Mouse (Mus musculus): ENCODE data around the gene Mob2.

Mob2 gene

DNA sequence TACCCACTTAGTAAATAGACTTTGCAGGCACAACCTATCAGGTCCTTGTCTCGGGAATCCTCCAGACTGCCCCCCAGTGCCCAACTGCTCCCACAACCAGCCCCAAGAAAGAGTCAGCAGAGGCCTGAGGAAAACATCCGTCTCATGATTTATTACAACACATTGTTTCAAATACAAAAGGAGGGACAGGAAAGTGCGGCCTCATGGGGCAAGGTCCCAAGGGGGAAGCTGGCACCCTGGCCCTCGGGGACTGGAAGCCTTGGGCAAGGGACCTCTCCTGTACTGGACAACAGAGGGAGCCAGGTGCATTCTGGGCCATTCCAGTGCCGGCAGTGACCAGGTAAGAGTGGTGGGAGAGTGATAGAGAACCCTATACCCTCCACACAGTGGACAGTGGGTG, 18.5 kb upstream of the Mob2 start:
- no peak for DNase-seq (ENCODE audit: low spot score)

DNA sequence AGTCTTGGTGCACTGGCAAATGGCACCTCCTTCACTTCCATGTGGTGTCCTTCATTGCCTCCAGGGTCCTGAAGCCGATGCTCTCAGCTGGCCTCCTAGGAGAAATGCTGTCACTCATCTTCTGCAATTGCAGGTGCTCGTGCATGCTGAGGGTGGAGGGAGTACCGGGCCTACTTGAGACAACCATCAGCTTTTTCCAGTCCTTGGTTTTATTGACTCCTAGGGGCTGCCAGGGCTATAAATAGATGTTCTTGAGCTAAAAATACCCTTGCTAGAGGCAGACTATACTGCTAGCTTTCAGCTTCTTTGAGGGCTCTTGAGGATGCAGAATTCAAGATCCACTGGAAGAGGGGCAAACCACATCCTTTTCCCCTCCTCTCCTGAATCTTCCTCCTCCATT, 16.3 kb upstream of the Mob2 start:
- DNase-seq (ENCODE audit: low spot score) = no peak

DNA sequence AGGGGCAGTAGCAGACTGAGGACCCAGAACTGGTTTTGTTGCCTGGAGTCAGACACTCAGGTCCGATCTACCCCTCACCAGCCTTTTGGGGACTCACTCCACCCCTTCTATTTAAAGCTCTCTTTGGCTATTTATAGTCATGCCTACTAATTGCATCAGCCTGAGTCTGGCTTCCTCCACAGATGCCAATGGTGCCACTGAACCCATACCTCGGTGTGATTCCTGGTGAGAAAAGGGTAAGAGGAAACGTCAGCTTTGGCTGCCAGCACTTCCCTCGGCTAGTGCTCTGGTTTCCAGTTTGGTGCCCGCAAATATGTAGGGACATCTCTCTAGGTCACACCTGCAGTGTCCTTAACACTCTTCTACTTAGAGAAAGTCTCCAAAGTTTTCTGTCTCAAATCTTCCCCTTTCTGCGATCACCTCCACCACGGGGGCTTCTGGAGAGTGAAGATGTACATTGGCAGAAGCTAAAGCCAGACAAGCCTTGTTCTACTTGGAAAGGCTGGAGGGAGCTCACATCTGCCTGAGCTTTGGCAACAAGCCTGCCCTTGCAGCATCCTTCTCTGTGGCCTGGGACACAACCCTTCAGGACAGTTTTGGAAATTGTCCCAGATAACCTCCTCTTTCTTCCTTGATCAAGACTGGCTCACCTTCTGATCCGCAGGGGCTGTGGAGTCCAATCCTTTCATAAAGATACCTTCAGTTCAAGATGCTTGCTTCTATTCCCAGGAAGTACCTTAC, 13.5 kb upstream of the Mob2 start:
- DNase-seq (ENCODE audit: low spot score) = no peak

DNA sequence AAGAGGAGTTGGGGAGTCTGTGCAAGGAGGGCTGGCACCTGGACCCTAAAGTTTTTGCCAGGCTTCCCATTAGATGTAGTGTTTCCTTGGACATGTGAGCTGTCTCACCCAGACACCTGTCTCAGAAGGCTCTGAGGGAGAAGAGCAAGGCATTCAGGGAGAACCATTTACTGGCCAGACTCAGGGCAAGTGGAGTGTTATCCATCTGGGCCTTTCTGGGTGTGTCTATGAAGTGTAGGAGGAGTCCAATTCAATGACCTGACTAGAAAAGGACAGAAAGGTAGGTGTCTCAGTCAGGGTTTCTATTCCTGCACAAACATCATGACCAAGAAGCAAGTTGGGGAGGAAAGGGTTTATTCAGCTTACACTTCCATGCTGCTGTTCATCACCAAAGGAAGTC, 10.9 kb upstream of the Mob2 start:
- DNase-seq (ENCODE audit: low spot score) = no peak

DNA sequence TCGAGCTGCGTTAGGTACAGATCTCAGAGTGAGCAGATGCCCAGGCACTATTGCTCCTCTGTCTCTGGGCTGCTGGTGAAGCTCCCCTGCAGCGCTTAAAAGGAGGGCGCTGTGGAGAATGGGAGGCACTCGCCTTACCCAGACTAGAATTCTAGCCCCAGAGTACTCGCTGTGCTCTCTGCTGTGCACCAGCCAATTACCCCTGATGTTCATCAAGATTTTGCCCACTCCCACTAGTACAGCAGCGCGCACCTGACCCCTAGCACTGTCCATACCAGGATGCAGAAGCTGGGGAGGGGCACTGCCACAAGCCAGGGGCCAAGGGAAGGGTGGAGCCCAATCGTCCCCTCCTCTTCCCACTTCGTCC, 10.3 kb upstream of the Mob2 start:
- no peak for DNase-seq (ENCODE audit: low spot score)

DNA sequence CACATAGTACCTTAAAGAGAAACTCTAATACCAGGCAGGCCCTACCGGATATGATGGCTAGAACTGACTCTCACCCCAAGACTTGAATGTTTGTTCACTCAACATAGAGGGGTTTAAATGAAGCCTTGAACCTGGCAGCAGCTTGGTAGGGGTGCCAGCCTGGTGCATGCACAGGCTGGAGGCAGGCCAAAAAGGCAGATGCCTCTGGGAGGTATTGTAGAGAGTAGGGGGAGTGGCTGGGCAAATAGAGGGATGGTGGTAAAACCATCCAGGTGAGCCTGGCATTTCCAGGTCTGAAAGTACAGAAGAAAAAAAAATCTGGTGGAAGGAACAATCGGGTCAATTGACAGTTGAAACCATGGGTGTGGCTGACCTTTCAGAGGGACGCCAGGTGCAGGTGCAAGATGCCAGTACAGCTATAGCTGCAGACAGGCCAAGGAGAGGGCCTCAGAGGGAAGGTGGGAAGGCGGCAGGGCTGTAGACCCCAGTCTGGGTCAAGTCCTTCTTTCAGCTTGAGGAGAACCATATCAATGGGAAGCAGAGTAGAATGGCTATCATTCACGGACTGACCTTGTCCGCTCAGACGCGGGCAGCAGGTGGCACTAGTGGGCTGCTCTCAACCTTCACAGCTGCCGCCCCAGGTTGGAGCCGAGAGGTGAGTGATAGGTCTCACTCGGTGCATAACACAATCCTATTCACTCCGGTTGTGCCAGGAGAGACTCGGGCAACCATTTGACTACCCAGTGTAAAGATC, 9.8 kb upstream of the Mob2 start:
- no peak for DNase-seq (ENCODE audit: low spot score)

DNA sequence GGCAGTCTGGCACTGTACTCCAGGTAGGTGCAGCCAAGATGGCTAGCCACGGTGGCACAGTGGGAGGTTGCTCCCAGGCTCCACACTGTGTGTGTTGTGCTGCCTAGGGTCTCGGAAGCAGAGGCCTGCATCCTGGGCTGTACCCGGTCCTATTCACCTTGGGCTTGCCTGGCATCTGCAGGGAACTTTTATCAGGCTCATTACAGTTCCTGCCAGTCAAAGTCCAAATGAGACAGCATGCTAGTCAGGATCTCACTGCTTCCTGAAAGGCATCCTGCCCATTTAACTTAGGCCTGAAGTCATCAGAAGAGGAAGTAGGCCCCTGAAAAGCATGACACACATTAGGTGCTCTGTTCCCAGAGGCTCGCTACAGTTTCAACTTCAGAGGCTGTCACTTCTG, 7.6 kb upstream of the Mob2 start:
- no peak for DNase-seq (ENCODE audit: low spot score)

DNA sequence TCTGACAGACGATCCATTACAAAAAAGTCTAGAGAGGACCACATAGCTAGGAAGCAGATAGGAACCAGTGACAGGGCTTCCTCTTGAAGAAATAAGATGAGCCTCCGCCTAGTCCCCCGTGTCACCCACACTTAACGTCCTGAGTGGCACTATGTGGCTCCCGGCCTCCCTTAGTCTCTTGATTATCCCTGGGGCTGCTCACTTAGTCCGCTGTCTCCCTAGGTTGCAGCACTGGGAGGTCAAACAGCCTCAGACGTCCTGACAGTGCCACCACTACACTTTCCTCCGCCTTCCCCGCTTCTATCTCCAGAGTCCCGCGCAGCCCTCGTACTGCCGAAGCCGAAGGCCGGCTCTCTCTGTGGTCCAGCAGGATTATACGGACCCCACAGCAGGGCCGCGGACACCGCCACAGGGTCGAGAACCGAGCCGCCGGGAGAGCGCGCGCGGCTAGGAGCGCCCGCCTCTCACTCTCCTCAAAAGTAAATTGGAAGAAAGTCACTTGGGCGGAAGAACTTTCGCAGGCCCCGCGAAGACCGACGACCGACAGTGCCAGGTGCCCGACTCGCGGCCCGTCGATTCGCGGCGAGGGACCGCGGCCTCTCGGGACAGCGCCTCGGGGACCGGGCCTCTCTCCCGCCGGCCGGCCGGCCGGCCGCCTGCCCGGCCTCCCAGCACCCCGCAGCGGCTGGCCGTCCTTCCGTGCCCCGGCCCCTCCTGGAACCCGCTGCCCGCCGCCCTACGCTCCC, 507 bp downstream of the Mob2 start:
- DNase-seq (ENCODE audit: low spot score) = no peak

DNA sequence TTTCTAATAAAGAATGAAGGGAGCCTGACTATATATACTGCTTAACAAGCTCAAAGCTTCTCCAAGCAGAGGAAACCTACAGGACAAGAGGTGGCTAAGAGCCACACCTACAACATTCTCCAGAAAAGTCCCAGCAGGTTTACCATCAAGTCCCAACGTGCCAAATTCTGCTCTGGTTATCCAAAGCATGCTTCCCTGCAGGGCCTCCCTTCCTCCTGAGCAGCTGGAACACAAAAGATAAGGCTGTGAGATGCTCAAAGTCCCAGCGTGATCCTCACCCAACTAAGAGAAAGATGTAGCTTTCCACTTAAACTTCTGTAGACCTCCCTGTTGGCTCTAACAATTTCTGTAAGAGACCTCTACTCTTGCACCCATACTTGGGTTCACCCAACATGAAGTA, 1.8 kb downstream of the Mob2 start:
- DNase-seq (ENCODE audit: low spot score) = no peak

DNA sequence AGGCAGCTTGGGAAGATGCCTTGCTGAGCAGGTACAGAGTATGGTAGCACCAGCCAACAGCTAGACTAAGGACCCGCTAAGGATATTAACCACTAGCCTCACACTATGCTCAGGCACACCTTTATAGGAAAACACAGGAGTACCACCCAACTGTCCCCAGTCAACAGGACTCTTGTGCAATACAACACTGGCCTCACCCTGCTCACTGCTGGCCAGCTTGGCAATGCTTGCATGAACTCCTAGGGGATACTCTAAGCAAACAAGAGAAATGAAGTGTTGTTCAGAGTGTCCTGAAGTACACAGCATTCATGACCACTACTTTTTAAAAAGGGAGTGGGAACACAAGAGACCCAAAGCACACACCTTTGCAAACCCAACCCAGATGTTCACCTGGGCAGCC, 3.7 kb downstream of the Mob2 start:
- DNase-seq (ENCODE audit: low spot score) = no peak

DNA sequence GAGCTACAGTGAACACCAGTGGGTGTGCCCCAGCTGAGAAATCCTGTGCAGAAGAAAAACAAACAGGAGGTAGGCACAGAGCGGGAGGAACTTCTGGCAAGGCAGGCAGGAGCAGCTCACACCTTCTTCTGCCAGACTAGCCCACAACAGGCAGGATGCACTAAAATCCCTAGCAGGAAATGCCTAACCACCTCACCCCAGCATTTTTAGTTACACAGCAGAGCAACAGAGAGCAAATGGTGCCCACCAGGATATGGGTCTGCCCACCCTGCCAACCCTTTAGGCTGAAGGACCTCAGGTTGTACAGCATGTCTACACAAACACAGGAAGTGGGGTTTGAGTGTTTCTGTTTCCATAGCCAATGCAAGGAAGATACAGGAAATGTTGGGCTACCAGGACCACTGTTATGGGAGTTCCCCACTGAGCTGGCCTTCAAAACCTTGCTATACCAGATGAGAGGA, 4.2 kb downstream of the Mob2 start:
- no peak for DNase-seq (ENCODE audit: low spot score)

DNA sequence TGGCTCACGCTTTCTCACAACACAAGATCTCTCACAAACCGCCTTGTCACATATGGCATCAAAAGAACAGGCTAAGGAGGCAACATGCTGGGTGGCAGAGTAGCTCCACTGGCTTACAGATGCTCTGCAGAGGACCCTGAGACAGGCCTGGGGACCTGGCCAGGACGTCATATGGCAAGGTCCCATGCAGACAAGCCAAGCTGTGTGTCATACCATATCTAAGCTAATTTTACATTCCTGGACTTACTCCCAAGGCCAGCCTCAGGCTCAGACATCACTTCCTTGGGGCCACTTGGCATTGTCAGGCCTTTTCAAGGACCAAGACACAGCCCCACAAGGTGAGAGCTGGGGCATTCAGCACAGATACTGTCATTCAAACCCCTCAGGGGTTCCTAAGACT, 5.4 kb downstream of the Mob2 start:
- no peak for DNase-seq (ENCODE audit: low spot score)

DNA sequence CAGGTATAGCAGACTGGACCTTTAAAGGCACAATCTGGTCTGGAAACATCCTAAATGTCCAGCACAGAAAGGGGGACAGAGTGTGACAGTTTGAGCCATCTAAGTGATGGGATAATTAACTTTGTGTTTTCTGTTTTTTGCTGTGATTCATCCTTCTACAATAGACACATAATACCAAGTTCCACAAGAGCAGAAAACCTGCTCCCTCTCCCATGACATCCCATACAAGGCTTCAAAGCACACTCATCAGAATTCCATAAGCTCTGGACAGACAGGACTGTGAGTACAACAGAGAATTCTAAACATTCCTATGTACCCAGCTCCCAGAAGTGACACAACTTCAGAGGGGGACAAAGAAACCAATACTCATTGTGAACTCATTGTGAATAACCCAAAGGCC, 10.3 kb downstream of the Mob2 start:
- DNase-seq (ENCODE audit: low spot score) = no peak

DNA sequence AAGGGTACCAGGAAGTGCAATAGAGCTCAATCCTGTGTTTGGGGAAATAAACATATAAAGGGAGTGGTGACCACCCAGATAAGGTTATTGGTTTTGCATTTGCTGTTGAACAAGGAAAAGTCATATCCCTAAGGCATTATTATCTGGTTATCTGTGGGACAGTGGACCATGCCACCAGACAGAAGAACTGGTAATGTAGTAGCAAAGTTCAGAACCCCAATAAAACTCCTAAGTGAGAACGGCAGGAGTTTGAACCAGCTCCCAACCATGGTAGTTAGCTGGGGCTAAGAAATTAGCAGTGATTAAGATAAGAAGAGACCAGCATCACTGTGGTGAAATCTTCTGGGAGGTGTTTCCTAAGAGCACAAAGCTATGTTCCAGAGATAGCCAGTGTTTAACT, 14.9 kb downstream of the Mob2 start:
- no peak for DNase-seq (ENCODE audit: low spot score)

DNA sequence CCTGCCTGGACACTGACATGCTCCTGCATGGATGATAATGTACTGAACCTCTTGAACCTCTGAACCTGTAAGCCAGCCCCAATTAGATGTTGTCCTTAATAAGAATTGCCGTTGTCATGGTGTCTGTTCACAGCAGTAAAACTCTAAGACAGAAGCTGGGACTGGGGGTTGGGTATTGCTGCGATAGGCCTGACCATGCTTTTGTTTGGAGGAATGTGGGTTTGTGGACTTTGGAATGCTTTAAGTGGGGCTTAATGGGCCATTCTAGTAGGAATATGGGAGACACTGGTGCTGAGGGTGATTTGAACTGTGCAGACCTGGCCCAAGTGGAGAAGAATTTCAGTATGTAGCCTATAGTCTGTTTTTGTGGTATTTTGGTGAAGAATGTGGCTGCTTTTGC, 15.5 kb downstream of the Mob2 start:
- DNase-seq (ENCODE audit: low spot score) = no peak

DNA sequence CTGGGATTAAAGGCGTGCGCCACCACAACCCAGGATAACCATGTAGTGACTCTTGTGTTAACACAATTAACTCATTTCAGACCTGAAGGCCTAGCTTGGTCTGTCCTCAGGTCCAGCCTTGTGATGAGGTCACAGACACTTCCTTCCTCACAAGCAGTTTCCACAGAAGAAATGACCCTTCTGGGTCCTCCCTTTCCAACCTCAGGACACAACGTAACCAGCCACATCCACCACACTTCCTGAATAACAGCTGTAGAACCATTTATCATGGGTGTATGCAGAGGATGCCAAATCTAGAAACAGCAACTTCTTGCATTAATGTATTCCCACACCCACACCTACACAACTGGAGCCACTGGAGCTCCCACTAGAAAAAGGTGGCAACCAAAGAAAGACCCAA, 20.1 kb downstream of the Mob2 start:
- DNase-seq (ENCODE audit: low spot score) = no peak

DNA sequence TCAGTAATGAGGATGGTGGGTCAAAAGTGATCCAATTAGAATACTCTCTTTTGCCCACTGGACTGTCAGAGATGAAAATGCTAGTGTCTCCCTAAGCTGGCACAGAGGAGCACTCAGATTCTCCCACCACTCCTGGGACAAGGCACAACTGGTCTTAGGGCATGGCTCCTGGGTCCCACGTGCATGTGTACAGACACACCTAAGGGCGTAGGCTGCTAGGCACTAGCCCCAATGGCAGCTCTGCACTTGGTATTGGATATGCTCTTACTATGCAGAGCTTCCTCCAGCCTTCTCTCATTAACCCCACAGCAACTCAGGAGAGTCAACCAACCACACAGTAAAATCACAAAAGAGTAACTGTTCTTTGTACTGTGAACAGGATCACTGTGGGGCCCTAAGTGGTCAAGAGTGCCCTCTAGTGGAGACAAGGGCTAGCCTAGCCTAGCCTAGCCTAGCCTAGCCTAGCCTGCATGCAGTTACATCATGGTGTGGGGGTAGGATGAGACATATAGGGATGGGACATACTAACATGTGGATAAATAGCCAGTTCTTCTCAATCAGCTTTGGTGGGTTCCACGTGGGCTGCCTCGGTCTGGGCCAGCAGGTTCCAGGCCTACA, 23.2 kb downstream of the Mob2 start:
- no peak for DNase-seq (ENCODE audit: low spot score)

DNA sequence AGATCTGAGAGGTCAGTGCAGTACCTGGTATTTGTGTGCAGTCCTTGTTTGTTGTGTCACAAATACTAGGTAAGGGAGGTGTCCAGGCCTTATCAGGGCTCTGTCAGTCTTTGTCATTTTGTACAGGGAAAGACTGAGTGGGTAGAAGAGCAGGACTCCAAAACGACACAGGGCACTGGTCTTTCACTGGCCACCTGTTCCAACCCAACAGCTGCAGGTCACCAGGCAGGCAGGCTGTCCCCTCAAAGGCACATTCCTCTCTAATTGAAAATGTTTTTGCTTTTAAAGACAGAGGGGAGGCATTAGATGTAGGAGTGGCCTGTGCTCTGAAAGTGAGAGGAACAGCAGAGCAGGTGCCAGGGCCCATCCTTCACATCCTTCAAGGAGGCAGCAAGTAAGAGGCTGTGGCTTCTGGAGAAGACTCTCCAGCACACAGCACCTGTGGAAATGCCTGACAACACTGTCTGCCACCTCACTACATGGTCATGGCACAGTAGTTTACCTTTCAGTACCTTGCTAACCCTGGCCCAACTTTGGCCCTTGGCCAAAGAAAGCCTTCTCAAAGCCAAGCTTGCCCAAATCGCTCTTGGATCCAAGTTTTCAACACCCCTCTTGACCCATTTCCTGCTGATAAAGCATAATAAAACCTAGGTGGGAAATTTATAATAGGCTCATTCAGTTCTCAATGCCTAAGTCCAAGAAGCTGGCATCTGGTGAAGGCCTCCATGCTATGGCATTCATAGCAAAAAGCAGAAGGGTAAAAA, 25.6 kb downstream of the Mob2 start:
- DNase-seq (ENCODE audit: low spot score) = no peak

DNA sequence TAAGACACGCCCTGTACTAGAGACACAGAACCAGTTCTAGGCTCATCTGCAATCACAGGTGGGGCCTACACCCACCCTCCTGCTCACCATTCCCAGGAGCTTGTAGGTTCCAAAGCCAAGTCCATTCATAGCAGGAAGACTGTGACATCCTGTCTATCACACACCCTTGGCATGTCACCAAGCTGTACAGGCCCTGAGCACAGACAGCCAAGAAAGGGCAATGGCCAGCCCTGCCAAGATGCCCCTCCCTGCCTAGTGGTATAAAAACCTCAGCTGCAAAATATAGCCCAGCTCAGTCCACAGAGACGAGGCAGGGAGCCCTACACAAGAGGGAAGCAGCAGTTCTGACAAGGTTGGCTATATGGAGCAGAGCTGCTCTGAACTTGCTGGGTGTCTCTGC, 26.7 kb downstream of the Mob2 start:
- no peak for DNase-seq (ENCODE audit: low spot score)

DNA sequence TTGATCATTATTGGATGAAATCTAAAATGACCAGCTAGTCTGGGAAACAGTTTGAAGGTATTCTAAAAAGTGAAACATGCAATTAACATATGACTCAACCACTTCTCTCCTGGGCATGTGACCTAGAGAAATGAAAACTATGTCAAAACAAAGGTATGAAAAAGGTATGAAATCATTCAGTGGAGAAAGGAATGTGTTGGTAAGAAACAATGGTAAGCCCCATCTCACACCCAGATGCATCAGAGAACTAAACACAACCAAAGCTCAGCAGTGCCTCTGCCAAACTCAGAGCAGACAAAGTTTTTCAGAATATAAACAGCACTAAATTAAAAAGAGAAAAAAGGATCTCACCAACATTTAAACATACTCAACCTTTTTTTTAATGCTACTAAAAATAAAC, 30.8 kb downstream of the Mob2 start:
- no peak for DNase-seq (ENCODE audit: low spot score)

DNA sequence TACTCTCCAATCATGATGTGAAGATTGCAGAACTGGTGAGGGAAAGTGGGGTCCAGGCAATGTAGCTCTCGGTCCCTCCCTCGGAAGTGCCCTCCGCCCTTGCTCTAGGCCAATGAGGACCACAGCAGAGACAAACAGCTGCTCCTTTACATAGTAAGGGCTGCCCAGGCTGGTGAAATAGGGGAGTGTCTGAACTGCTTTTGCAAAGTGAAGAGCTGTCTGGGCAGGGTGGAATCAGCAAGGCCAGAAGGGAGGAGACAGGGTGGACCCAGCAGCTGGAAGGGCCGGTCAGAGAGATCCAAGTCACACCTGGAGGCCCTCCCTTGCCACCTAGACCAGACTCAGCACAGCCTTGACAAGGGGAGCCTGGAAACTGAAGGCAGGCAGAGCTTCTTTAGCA, 34.9 kb downstream of the Mob2 start:
- DNase-seq (ENCODE audit: low spot score) = no peak

DNA sequence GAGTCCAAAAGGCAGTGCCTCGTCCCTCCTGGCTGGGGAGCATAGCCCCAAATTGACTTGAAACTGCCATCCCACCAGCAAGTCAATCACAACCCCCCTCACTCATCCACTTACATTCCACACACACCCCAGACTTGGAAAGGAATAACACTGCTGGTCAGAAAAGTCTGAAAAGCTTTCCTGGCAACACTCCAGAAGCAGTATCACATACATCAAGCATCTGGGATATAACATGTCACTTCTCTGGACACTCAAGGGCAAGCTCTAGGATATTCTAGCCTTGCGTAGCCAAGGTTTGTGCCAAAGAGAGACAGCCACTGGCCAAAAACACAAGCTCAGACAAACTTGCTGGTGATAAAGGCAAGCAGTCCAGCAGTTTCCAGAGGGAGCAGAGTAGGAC, 35.7 kb downstream of the Mob2 start:
- no peak for DNase-seq (ENCODE audit: low spot score)
